Mouse (Mus musculus): ENCODE data around the gene C1qtnf4. TPM values are rescaled to one million over a fixed set of nuclear protein-coding genes. Genes with fewer than 3 reads are reported as not detected.

C1qtnf4 gene
- polyA plus RNA-seq, 1 experiment from 2014 or later, result 22.5 TPM

DNA sequence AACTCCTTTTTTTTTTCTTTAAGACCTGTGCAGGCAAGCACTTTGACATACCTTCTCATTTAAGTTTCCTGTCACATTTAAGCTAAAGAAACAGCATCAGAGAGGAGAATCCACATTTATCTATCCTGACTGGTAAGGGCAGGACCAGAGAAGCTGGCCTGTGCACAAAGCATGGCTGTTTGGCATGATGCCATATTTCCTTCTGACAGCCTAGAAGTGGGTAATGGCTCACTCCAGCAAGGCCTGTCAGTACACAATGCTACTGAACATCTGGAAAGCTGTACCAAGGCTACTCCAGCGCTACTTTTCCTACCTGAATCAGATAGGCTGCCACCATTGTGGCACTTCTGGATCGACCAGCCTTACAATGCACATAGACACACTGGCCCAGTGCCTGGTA, 28.0 kb downstream of the C1qtnf4 start:
- no peaks in the 10 kb centered on the region for H3K27me3 ChIP-seq (ENCODE audit: control insufficient read depth, insufficient read depth, low read length)
- H3K4me3 ChIP-seq (ENCODE audit: low read depth, low read length), result no peak overlapping the region
- H3K27ac ChIP-seq (ENCODE audit: low read depth, low read length), result no peak overlapping the region
- H3K4me2 ChIP-seq (ENCODE audit: low read depth), result no peak overlapping the region
- DNase-seq (ENCODE audit: low spot score), result no peak
- no peaks in the 10 kb centered on the region for H3K9me3 ChIP-seq (ENCODE audit: control insufficient read depth, low read length)
- ATAC-seq (ENCODE audit: insufficient read depth, low FRiP score, low TSS enrichment), result no peak
- peaks cover 15% of the 10 kb centered on the region for H3K36me3 ChIP-seq (ENCODE audit: control insufficient read depth, insufficient read depth, low read length)
- H3K4me1 ChIP-seq (ENCODE audit: control insufficient read depth, insufficient read depth, low read length), result peaks cover 6% of the 10 kb centered on the region; the same call in 1 of the 2 replicates
- H3K9ac ChIP-seq (ENCODE audit: low read length), result no peak overlapping the region
- whole genome bisulfite sequencing, result 95% methylated on average over 2 of the region's 2 CpGs

DNA sequence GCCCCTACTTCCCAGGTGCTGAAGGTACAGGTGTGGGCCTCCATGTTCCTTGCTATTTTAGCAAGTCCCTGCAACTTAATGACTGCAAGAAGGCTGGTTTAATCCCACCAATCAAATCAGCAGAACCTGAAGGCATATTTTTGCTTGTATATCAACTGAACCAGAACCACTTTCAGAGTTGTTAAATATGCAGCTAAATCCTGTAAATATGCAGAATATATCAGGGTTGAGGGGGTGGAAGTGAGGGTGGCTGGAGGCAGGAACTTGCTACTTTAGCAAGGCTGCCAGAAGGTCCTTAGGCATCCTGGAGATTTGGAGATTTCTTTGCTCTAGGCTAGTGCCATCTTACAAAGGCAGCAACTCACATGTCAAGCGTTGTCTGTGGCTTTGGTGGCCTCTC, 29.9 kb downstream of the C1qtnf4 start:
- no peak for DNase-seq (ENCODE audit: low spot score)
- ATAC-seq (ENCODE audit: insufficient read depth, low FRiP score, low TSS enrichment), result no peak
- no peak overlapping the region; the same call in 1 of the 2 replicates for H3K4me2 ChIP-seq (ENCODE audit: low read depth)
- H3K27me3 ChIP-seq (ENCODE audit: control insufficient read depth, insufficient read depth, low read length), result no peaks in the 10 kb centered on the region
- no peak overlapping the region for H3K27ac ChIP-seq (ENCODE audit: low read depth, low read length)
- no peaks in the 10 kb centered on the region for H3K9me3 ChIP-seq (ENCODE audit: control insufficient read depth, low read length)
- H3K4me1 ChIP-seq (ENCODE audit: control insufficient read depth, insufficient read depth, low read length), result peaks cover 6% of the 10 kb centered on the region; the same call in 1 of the 2 replicates
- no peak overlapping the region for H3K4me3 ChIP-seq (ENCODE audit: low read depth, low read length)
- H3K9ac ChIP-seq (ENCODE audit: low read length), result no peak overlapping the region
- WGBS, result 88% methylated on average over 1 of the region's 1 CpGs
- H3K36me3 ChIP-seq (ENCODE audit: control insufficient read depth, insufficient read depth, low read length), result peaks cover 5% of the 10 kb centered on the region

- ATAC-seq (ENCODE audit: insufficient read depth, low FRiP score, low TSS enrichment), result peak; percentile 36
These were observed 31.0 kb downstream of the C1qtnf4 start for GRCm38 (mm10) chr2:90916560-90917232.

DNA sequence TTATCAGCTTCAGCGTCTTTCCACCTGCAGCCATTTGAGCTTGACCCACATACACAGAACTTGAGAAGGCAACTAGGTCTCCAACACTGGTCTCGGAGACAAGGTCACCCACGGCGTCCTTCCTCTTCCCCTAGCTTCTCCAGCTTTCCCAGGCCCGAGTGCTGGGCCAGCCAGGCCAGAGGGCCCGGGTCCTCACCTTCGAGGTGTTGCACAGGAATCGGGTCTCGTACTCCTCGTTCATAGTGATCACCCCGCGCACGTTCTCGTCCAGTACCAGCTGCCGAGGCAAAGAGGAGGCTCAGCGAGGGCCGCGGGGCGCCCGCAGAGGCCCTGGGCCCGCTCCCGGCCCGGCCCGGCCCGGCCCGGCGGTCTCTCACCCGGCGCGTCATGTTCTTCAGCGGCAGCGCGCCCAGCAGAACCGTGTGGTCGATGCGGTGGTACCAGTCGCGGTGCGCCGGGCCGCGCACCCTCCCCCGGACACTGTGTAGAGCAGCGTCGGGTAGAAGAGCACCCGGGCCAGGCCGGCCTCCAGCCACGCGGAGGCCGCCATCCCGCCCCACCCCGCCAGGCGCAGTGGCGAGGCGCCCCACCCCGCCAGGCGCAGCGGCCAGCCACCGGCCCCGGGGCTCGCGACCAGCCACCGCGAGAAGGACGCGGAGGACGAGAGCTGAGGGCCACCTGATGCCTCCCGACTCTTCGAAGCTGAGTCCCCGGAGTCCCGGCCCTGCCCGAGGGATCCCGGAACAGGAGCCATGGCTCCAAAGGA, 31.8 kb downstream of the C1qtnf4 start:
- peak; percentile 78 for DNase-seq (ENCODE audit: low spot score)
- Histone ChIP-seq H3K36me3 (ENCODE audit: control insufficient read depth, insufficient read depth, low read length) (0 out of 2 replicates have a peak, but pooled peaks cover 2% of the 10 kb centered on the region), H3K27me3 (ENCODE audit: control insufficient read depth, insufficient read depth, low read length) (no peaks in the 10 kb centered on the region), H3K4me2 (ENCODE audit: low read depth) (peak overlapping the region; percentile 90), H3K9ac (ENCODE audit: low read length) (peak overlapping the region; percentile 97), H3K27ac (ENCODE audit: low read depth, low read length) (peak overlapping the region; percentile 72), H3K4me1 (ENCODE audit: control insufficient read depth, insufficient read depth, low read length) (peaks cover 6% of the 10 kb centered on the region; the same call in 1 of the 2 replicates), H3K9me3 (ENCODE audit: control insufficient read depth, low read length) (no peaks in the 10 kb centered on the region), H3K4me3 (ENCODE audit: low read depth, low read length) (peak overlapping the region; percentile 74)
- under 1% methylated on average over 58 of the region's 73 CpGs for WGBS
- ATAC-seq (ENCODE audit: insufficient read depth, low FRiP score, low TSS enrichment), result peak; percentile 82

More at GRCm38 (mm10) chr2:90916560-90917232, 31.0 kb downstream of the C1qtnf4 start:
- no peak for DNase-seq (ENCODE audit: low spot score)
- Histone ChIP-seq H3K27me3 (ENCODE audit: control insufficient read depth, insufficient read depth, low read length) (no peaks in the 10 kb centered on the region), H3K36me3 (ENCODE audit: control insufficient read depth, insufficient read depth, low read length) (0 out of 2 replicates have a peak, but pooled peaks cover 2% of the 10 kb centered on the region), H3K4me3 (ENCODE audit: low read depth, low read length) (peak overlapping the region; percentile 74), H3K27ac (ENCODE audit: low read depth, low read length) (peak overlapping the region; percentile 72), H3K9me3 (ENCODE audit: control insufficient read depth, low read length) (no peaks in the 10 kb centered on the region), H3K4me1 (ENCODE audit: control insufficient read depth, insufficient read depth, low read length) (peaks cover 6% of the 10 kb centered on the region; the same call in 1 of the 2 replicates), H3K9ac (ENCODE audit: low read length) (peak overlapping the region; percentile 97), H3K4me2 (ENCODE audit: low read depth) (peak overlapping the region; percentile 90)
- WGBS, result 35% methylated on average over 7 of the region's 7 CpGs

DNA sequence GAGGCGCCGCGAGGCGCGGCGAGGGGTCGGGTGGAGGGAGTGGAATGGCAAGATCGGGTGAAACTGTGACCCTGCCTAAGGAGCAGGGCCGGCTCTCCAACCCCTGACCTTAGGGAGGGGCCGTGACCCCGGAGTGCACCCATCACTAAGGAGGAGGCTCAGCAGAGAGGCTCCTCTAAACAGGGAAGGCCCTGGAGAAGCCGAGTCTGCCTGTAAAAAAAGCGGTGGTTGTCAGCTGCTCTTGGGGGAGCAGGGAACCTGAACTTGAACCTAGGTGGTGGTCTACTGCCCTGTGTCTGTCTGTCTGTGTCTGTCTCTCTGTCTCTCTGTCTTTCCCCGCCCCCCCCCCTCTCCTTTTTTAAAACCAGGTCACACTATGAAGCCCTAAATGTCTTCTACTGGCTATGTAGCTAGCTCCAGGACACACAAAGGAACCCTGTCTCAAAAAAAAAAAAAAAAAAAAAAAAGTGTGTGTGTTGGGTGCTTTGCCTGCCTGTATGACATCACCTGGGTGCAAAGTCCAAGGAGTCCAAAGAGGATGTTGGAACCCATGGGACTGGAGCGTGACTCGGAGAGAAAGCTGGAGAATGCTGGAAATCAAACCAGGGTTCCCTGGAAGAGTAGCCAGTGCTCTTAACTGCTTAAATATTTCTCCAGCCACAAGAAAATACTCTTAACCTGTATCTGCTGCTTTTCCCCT, 32.5 kb downstream of the C1qtnf4 start:
- Histone ChIP-seq H3K9ac (ENCODE audit: low read length) (peak overlapping the region; percentile 97), H3K4me2 (ENCODE audit: low read depth) (peak overlapping the region; percentile 90), H3K27ac (ENCODE audit: low read depth, low read length) (peak overlapping the region; percentile 72), H3K27me3 (ENCODE audit: control insufficient read depth, insufficient read depth, low read length) (no peaks in the 10 kb centered on the region), H3K36me3 (ENCODE audit: control insufficient read depth, insufficient read depth, low read length) (0 out of 2 replicates have a peak, but pooled peaks cover 2% of the 10 kb centered on the region), H3K9me3 (ENCODE audit: control insufficient read depth, low read length) (no peaks in the 10 kb centered on the region), H3K4me1 (ENCODE audit: control insufficient read depth, insufficient read depth, low read length) (peaks cover 6% of the 10 kb centered on the region; the same call in 1 of the 2 replicates), H3K4me3 (ENCODE audit: low read depth, low read length) (peak overlapping the region; percentile 74)
- WGBS, result 11% methylated on average over 15 of the region's 16 CpGs
- peak; percentile 70; the same call in 1 of the 2 replicates for ATAC-seq (ENCODE audit: insufficient read depth, low FRiP score, low TSS enrichment)
- DNase-seq (ENCODE audit: low spot score), result peak; percentile 21

DNA sequence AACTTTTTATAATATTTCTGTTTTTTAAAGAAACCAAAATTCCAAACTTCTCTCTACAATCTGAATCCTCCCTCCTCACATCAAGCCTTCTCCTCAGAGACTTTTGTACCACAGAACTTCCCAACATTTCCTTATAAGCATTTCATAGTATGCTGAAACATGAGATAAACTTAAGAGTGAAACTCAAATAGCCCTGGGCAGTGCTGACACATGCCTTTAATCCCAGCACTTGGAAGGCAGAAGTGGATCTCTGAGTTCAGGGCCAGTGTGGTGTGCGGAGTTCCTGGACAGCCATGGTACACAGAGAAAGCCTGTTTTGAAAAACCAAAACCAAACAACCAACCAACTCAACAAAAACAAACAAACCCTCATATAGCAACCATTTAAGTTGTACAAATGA, 35.5 kb downstream of the C1qtnf4 start:
- no peaks in the 10 kb centered on the region for H3K9me3 ChIP-seq (ENCODE audit: control insufficient read depth, low read length)
- no peaks in the 10 kb centered on the region for H3K36me3 ChIP-seq (ENCODE audit: control insufficient read depth, insufficient read depth, low read length)
- no peaks in the 10 kb centered on the region for H3K27me3 ChIP-seq (ENCODE audit: control insufficient read depth, insufficient read depth, low read length)
- H3K27ac ChIP-seq (ENCODE audit: low read depth, low read length), result no peak overlapping the region
- 86% methylated on average over 1 of the region's 1 CpGs for WGBS
- no peak overlapping the region for H3K9ac ChIP-seq (ENCODE audit: low read length)
- peaks cover 6% of the 10 kb centered on the region; the same call in 1 of the 2 replicates for H3K4me1 ChIP-seq (ENCODE audit: control insufficient read depth, insufficient read depth, low read length)
- H3K4me2 ChIP-seq (ENCODE audit: low read depth), result no peak overlapping the region
- no peak overlapping the region for H3K4me3 ChIP-seq (ENCODE audit: low read depth, low read length)
- ATAC-seq (ENCODE audit: insufficient read depth, low FRiP score, low TSS enrichment), result no peak
- no peak for DNase-seq (ENCODE audit: low spot score)

DNA sequence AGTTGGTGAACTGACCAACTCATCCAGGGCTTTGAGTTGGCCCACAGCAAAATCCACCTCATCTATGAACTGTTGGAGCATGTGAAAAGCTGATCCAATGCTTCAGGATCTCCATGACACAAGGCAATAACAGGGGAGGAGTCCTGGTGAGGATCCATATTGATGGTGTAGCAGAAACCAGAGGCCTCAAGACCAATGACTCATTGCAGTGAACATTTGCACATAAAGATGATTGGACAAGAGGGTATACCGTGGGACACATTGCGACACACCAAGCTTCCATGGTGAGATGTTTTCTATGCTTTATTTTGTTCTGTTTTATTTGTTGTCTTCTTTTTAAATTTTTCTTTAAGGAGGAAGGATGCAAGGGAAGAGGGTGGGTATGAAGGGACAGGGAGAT, 37.0 kb downstream of the C1qtnf4 start:
- Histone ChIP-seq H3K9ac (ENCODE audit: low read length) (no peak overlapping the region), H3K4me1 (ENCODE audit: control insufficient read depth, insufficient read depth, low read length) (peaks cover 6% of the 10 kb centered on the region; the same call in 1 of the 2 replicates), H3K4me3 (ENCODE audit: low read depth, low read length) (no peak overlapping the region), H3K27me3 (ENCODE audit: control insufficient read depth, insufficient read depth, low read length) (no peaks in the 10 kb centered on the region), H3K27ac (ENCODE audit: low read depth, low read length) (no peak overlapping the region), H3K4me2 (ENCODE audit: low read depth) (no peak overlapping the region), H3K36me3 (ENCODE audit: control insufficient read depth, insufficient read depth, low read length) (no peaks in the 10 kb centered on the region), H3K9me3 (ENCODE audit: control insufficient read depth, low read length) (no peaks in the 10 kb centered on the region)
- 95% methylated on average over 2 of the region's 2 CpGs for WGBS
- ATAC-seq (ENCODE audit: insufficient read depth, low FRiP score, low TSS enrichment) (no peak), DNase-seq (ENCODE audit: low spot score) (no peak)

DNA sequence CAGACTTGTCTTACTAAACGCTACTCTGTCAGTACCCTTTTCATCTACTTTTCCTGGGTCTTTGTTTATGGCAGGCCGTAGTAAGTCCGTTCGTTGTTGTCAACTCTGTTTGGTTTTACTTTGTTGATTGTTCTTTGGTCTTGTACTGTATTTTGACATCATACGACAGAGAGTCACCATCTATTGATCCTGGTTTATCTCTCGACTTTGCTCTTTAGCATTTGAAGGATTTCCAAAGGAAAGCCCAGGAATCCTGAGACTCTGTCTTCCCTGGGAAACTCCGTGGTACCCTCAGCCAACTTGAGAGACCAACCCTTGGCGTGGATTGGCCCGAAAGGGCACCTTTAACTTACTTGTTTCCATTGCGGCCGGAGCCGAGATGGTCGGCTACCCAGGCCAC, 42.9 kb downstream of the C1qtnf4 start:
- H3K4me3 ChIP-seq (ENCODE audit: low read depth, low read length), result no peak overlapping the region
- H3K9ac ChIP-seq (ENCODE audit: low read length), result no peak overlapping the region
- no peak overlapping the region for H3K27ac ChIP-seq (ENCODE audit: low read depth, low read length)
- 89% methylated on average over 13 of the region's 13 CpGs for WGBS
- no peak overlapping the region for H3K4me2 ChIP-seq (ENCODE audit: low read depth)
- no peak for DNase-seq (ENCODE audit: low spot score)
- H3K9me3 ChIP-seq (ENCODE audit: control insufficient read depth, low read length), result no peaks in the 10 kb centered on the region
- no peak for ATAC-seq (ENCODE audit: insufficient read depth, low FRiP score, low TSS enrichment)
- H3K27me3 ChIP-seq (ENCODE audit: control insufficient read depth, insufficient read depth, low read length), result no peaks in the 10 kb centered on the region
- H3K4me1 ChIP-seq (ENCODE audit: control insufficient read depth, insufficient read depth, low read length), result no peaks in the 10 kb centered on the region
- no peaks in the 10 kb centered on the region for H3K36me3 ChIP-seq (ENCODE audit: control insufficient read depth, insufficient read depth, low read length)
